Mouse (Mus musculus) cerebellum, adult 2 months (tissue): ENCODE measurements at regions not wholly inside any gene's neighbourhood (a gene's known extent, or its start where the extent isn't known, plus 50 kb on each side); places are given as distances from the start of the nearest gene placed in this dataset.
A peak's percentile ranks its signal among the peaks of the same experiment; 100 is the strongest.

Experiments used
- DNase-seq, 2 experiments: peaks; one replicate each; pipeline ENCODE4 v3.0.0; 2021
- H3K27ac ChIP-seq: fragments of 200-500 bp; 2 replicates; pipeline ENCODE4 v1.5.1; 2012; ENCODE audit warnings: low read length, control low read depth, inconsistent platforms; ENCODE audit not compliant: insufficient read depth
- H3K27me3 ChIP-seq: fragments of 200-500 bp; 2 replicates; pipeline ENCODE4 v1.6.1; 2012; ENCODE audit warnings: inconsistent platforms, mild to moderate bottlenecking, low read length, moderate library complexity; ENCODE audit not compliant: control insufficient read depth, insufficient read depth
- H3K4me1 ChIP-seq: fragments of 200-500 bp; 2 replicates; pipeline ENCODE4 v1.6.1; 2011; ENCODE audit warnings: low read length; ENCODE audit not compliant: control insufficient read depth, insufficient read depth
- H3K4me3 ChIP-seq: fragments of 200-500 bp; replicated peaks from 2 replicates; pipeline ENCODE3; 2011; ENCODE audit warnings: mild to moderate bottlenecking, low read depth, low read length, control low read depth; ENCODE audit not compliant: insufficient read depth
- CTCF ChIP-seq: fragments of 200-500 bp; IDR thresholded peaks from 2 replicates; pipeline ENCODE4 v1.5.1; 2011; ENCODE audit warnings: low read depth, mild to moderate bottlenecking, control low read depth, low read length, moderate library complexity, borderline replicate concordance; ENCODE audit not compliant: insufficient read depth
- POLR2A ChIP-seq: fragments of 200-500 bp; IDR thresholded peaks from 2 replicates; pipeline ENCODE4 v1.6.1; 2011; ENCODE audit warnings: low read length, control low read depth, borderline replicate concordance; ENCODE audit not compliant: insufficient read depth
- WGBS: fragments of 180-500 bp; shearing (Covaris S2); methylation state at CpG from one replicate; pipeline ENCODE4 v1.1.7; 2018; 5-methylcytosine and 5-hydroxymethylcytosine counted together

- 82% methylated on average over 4 of the region's 4 CpGs for WGBS
- no peak overlapping the region for H3K4me3 ChIP-seq
- H3K27me3 ChIP-seq = no peaks in the 10 kb centered on the region
- TF ChIP-seq CTCF = no peak
- no peak for TF ChIP-seq POLR2A
- H3K4me1 ChIP-seq = no peaks in the 10 kb centered on the region
- H3K27ac ChIP-seq = no peak overlapping the region
- no peak for DNase-seq
Measured at GRCm38 (mm10) chr6:51103236-51103635, 329.2 kb upstream of the Nfe2l3 start.

GRCm38 (mm10) chr6:51104336-51104735, 328.1 kb upstream of the Nfe2l3 start:
- 97% methylated on average over 5 of the region's 5 CpGs for WGBS
- H3K4me3 ChIP-seq = no peak overlapping the region
- no peak for DNase-seq
- no peaks in the 10 kb centered on the region for H3K4me1 ChIP-seq
- H3K27ac ChIP-seq = no peak overlapping the region
- no peaks in the 10 kb centered on the region; the same call in 1 of the 2 replicates for H3K27me3 ChIP-seq
- TF ChIP-seq POLR2A (no peak), CTCF (no peak)

- peak in 1 of 2 experiments; percentile 3 for DNase-seq
- no peaks in the 10 kb centered on the region; the same call in 1 of the 2 replicates for H3K27me3 ChIP-seq
- no peak overlapping the region for H3K4me3 ChIP-seq
- H3K27ac ChIP-seq = no peak overlapping the region
- no peaks in the 10 kb centered on the region for H3K4me1 ChIP-seq
- TF ChIP-seq POLR2A = no peak
- no peak for TF ChIP-seq CTCF
- 15% methylated on average over 8 of the region's 8 CpGs for WGBS
Measured at GRCm38 (mm10) chr6:51108336-51108956, 324.0 kb upstream of the Nfe2l3 start.

GRCm38 (mm10) chr6:51110596-51110995, 321.9 kb upstream of the Nfe2l3 start:
- TF ChIP-seq POLR2A (no peak), CTCF (no peak)
- Histone ChIP-seq H3K4me3 (no peak overlapping the region), H3K4me1 (no peaks in the 10 kb centered on the region), H3K27ac (no peak overlapping the region), H3K27me3 (no peaks in the 10 kb centered on the region; the same call in 1 of the 2 replicates)
- WGBS = 95% methylated on average over 3 of the region's 3 CpGs
- no peak for DNase-seq

- no peak overlapping the region for H3K4me3 ChIP-seq
- H3K4me1 ChIP-seq = no peaks in the 10 kb centered on the region
- no peak for TF ChIP-seq CTCF
- no peak for TF ChIP-seq POLR2A
- DNase-seq = no peak
- 66% methylated on average over 10 of the region's 10 CpGs for WGBS
- no peaks in the 10 kb centered on the region; the same call in 1 of the 2 replicates for H3K27me3 ChIP-seq
- H3K27ac ChIP-seq = no peak overlapping the region
Measured at GRCm38 (mm10) chr6:51114604-51115333, 317.7 kb upstream of the Nfe2l3 start.

- TF ChIP-seq POLR2A (no peak), CTCF (no peak)
- H3K4me1 ChIP-seq = no peaks in the 10 kb centered on the region
- WGBS = 55% methylated on average over 9 of the region's 9 CpGs
- H3K27ac ChIP-seq = no peak overlapping the region
- H3K4me3 ChIP-seq = no peak overlapping the region
- H3K27me3 ChIP-seq = no peaks in the 10 kb centered on the region; the same call in 1 of the 2 replicates
- DNase-seq = no peak
Measured at GRCm38 (mm10) chr6:51118833-51119535, 313.5 kb upstream of the Nfe2l3 start.

- DNase-seq = peak in 1 of 2 experiments; percentile 19
- no peaks in the 10 kb centered on the region for H3K4me1 ChIP-seq
- no peaks in the 10 kb centered on the region; the same call in 1 of the 2 replicates for H3K27me3 ChIP-seq
- 76% methylated on average over 12 of the region's 12 CpGs for WGBS
- no peak overlapping the region for H3K27ac ChIP-seq
- TF ChIP-seq POLR2A (no peak), CTCF (no peak)
- no peak overlapping the region for H3K4me3 ChIP-seq
Measured at GRCm38 (mm10) chr6:51119691-51120302, 312.7 kb upstream of the Nfe2l3 start.

GRCm38 (mm10) chr6:51122941-51123340, 309.5 kb upstream of the Nfe2l3 start:
- H3K4me3 ChIP-seq = no peak overlapping the region
- H3K4me1 ChIP-seq = no peaks in the 10 kb centered on the region
- H3K27me3 ChIP-seq = no peaks in the 10 kb centered on the region
- no peak overlapping the region for H3K27ac ChIP-seq
- 57% methylated on average over 5 of the region's 5 CpGs for WGBS
- TF ChIP-seq CTCF (no peak), POLR2A (no peak)
- DNase-seq = no peak
